Mouse (Mus musculus) heart, embryonic 15.5 days (tissue): ENCODE results near the gene Olfr721-ps1. TPM values are rescaled to one million over a fixed set of nuclear protein-coding genes. Genes with fewer than 3 reads are reported as not detected.

Experiments
- polyA plus RNA-seq: library from polyadenylated mRNA; unstranded; fragments of >200 nt; fragmentation: Nextera tagmentation; extraction: Ambion mirVana; gene quantifications from 2 replicates; pipeline ENCODE4 v1.2.1, GENCODE M21; 2015

The Olfr721-ps1 gene
- polyA plus RNA-seq, 1 experiment from 2014 or later: not detected

Other genes with a start within 250 kb of the Olfr721-ps1 start
- gene Olfr720, start 214.5 kb upstream of the Olfr721-ps1 start, polyA plus RNA-seq: not detected in 2 replicates
- gene Olfr31, start 78.5 kb upstream of the Olfr721-ps1 start, polyA plus RNA-seq: not detected in 2 replicates
- gene Il3ra, start 55.0 kb upstream of the Olfr721-ps1 start, polyA plus RNA-seq: 4.7 and 8.5 TPM in 2 replicates